Mouse (Mus musculus) effector memory CD4-positive, alpha-beta T cell, adult 5 months (primary cell): Measurements from ENCODE around the gene Ccnk. TPM values are rescaled to one million over a fixed set of nuclear protein-coding genes. Genes with fewer than 3 reads are reported as not detected.

Experiments
- polyA plus RNA-seq: library from polyadenylated mRNA; unstranded; fragments of 100-300 nt; shearing (Covaris generic); gene quantifications from one replicate; pipeline ENCODE4 v1.2.1, GENCODE M21; 2017

Ccnk gene
- polyA plus RNA-seq: 4.9 TPM

GRCm38 (mm10) chr12:108179321-108180266 lies at the start of gene Ccnk:
Gene Ccnk, plus strand, starts transcription at chr12:108179579.

GRCm38 (mm10) chr12:108179246-108179320 lies 296 bp upstream of the Ccnk start, which contains the start of gene Setd3:
Gene Setd3, minus strand, starts transcription at chr12:108179314.

Other genes with a start within 250 kb of the Ccnk start
- gene Bcl11b, start 176.0 kb upstream of the Ccnk start, polyA plus RNA-seq: 301 TPM
- 103 TPM for gene Setd3, start 265 bp upstream of the Ccnk start, polyA plus RNA-seq
- gene Ccdc85c, start 95.8 kb downstream of the Ccnk start, polyA plus RNA-seq: 0.20 TPM
- not detected for gene Hhipl1, start 126.7 kb downstream of the Ccnk start, polyA plus RNA-seq
- 0.29 TPM for gene Cyp46a1, start 154.8 kb downstream of the Ccnk start, polyA plus RNA-seq
- gene Eml1, start 191.4 kb downstream of the Ccnk start, polyA plus RNA-seq: 0.19 TPM